Mouse (Mus musculus): Measurements from ENCODE around the gene Sipa1l1. TPM values are rescaled to one million over a fixed set of nuclear protein-coding genes. Genes with fewer than 3 reads are reported as not detected.
"Not testable (repeated sequence)": the region's sequence is repeated elsewhere in the genome, so short reads cannot be mapped to it uniquely, and the experiment has no call there.

Sipa1l1 gene
- polyA plus RNA-seq, 1 experiment from 2014 or later: 25.6 TPM

DNA sequence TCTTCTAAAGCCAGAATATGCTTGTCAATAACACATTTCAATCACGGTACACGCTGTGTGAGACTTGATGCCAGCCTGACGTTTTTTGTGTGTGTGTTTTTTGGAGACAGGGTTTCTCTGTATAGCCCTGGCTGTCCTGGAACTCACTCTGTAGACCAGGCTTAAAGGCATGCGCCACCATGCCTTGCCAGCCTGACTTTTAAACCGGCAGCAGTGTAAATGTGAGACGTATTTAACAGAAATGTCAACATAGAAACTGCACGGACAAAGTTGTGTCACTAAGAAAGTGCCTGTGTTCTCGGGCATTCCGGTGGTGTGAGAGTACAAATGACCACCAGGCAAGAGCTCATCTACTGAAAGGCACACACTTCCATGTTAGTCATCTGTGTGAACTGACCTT is 323.3 kb downstream of the Sipa1l1 start:
- Histone ChIP-seq H3K4me2 (replicated peaks) (no peak overlapping the region), H3K27me3 (no peaks in the 10 kb centered on the region), H3K4me1 (no peaks in the 10 kb centered on the region), H3K4me3 (no peak overlapping the region), H3K36me3 (no peaks in the 10 kb centered on the region), H3K9ac (replicated peaks) (no peak overlapping the region), H3K27ac (replicated peaks) (no peak overlapping the region), H3K9me3 (no peaks in the 10 kb centered on the region)
- 81% methylated on average over 9 of the region's 9 CpGs for WGBS
- no peak for ATAC-seq (replicated peaks)

DNA sequence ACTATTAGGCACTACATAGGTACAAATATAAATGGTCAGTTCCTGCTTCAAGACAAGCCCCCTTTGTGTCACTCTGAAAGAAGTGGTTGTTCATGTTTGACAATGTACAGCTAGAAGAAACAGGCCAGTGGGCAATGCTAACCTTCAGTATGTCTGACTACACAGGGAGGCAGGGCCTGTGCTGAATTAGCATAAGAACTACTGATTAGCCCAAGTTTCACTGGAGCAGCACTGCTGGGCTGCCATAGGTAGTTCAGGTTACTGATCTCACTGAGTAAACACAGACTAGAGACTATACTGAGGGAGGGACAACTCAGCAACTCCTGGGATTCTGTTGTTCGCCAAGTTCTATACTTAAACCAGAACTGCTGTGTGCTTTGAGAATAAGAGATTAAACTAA is 324.1 kb downstream of the Sipa1l1 start:
- ATAC-seq (replicated peaks): 0 out of 2 replicates have a peak, but pooled peaks have one; percentile 38

DNA sequence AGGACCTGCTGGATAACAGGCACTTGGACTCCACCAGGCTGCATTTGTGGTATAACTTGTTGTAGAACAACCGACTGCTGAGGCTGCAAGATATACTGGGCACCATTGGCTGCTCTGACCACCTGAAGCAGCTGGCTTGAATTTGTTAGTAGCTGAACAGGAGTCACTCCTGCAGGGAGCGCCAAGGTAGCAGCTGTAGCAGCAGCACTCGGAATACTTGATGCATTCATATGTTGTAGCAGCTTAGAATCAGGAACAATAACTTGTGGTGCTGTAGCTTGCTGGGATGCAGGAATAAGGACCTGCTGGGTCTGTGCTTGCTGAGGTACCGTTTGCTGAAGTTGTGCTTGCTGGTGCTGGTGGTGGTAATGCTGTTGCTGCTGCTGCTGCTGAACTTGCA is 326.8 kb downstream of the Sipa1l1 start:
- no peak overlapping the region for H3K27ac ChIP-seq (replicated peaks)
- WGBS: 71% methylated on average over 4 of the region's 4 CpGs
- peaks cover 5% of the 10 kb centered on the region; the same call in 1 of the 2 replicates for H3K4me1 ChIP-seq
- no peak for ATAC-seq (replicated peaks)
- H3K9me3 ChIP-seq: no peaks in the 10 kb centered on the region
- no peak overlapping the region for H3K9ac ChIP-seq (replicated peaks)
- H3K4me3 ChIP-seq: no peak overlapping the region
- H3K36me3 ChIP-seq: no peaks in the 10 kb centered on the region
- no peak overlapping the region for H3K4me2 ChIP-seq (replicated peaks)
- no peaks in the 10 kb centered on the region for H3K27me3 ChIP-seq

More for the DNA sequence above, 324.1 kb downstream of the Sipa1l1 start:
- H3K4me2 ChIP-seq (replicated peaks); H3K9me3 ChIP-seq; H3K4me3 ChIP-seq; H3K4me1 ChIP-seq; H3K36me3 ChIP-seq; H3K9ac ChIP-seq (replicated peaks); H3K27ac ChIP-seq (replicated peaks); H3K27me3 ChIP-seq: not testable (repeated sequence)
- WGBS: 17% methylated on average over 1 of the region's 1 CpGs

DNA sequence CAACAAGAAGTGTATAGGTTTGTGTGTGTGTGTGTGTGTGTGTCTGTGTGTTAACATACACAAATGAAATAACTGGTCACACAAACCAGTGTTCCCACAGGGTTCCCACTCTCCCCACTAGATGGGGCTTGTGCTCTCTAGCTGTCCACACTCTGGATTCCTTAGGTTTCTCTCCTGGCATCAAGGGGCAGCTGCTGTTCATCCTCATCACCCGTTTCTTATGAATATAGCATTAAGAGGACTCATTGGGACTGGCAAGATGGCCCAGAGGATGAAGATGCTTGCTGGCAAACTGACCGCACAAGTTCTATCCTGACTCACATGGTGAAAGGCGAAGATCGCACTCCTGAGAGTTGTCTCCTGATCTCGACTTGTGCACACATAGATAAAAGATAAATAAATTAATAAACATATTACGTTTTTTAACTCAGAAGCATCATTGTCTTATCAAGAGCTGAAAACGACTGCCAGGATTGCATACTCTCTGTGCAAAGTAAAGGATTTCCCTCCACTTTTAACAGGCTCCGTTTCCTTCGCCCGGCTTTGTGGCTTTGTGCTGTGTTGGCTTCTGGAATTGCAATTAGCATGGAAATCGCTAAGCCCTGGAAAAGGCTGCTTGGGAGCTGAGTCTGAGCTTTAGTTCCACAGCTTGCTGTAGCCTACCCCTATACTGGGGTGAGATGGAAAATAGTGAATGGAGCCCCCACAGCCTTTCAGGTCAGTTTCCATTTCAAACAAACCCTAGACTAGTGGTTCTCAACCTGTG is 328.9 kb downstream of the Sipa1l1 start:
- Histone ChIP-seq H3K9me3 (no peaks in the 10 kb centered on the region), H3K4me3 (peak overlapping the region; percentile 29), H3K36me3 (no peaks in the 10 kb centered on the region), H3K27ac (replicated peaks) (no peak overlapping the region), H3K4me2 (replicated peaks) (peak overlapping the region; percentile 44), H3K9ac (replicated peaks) (peak overlapping the region; percentile 44), H3K4me1 (peaks cover 5% of the 10 kb centered on the region; the same call in 1 of the 2 replicates), H3K27me3 (no peaks in the 10 kb centered on the region)
- WGBS: 17% methylated on average over 11 of the region's 11 CpGs
- ATAC-seq (replicated peaks): peak; percentile 87

DNA sequence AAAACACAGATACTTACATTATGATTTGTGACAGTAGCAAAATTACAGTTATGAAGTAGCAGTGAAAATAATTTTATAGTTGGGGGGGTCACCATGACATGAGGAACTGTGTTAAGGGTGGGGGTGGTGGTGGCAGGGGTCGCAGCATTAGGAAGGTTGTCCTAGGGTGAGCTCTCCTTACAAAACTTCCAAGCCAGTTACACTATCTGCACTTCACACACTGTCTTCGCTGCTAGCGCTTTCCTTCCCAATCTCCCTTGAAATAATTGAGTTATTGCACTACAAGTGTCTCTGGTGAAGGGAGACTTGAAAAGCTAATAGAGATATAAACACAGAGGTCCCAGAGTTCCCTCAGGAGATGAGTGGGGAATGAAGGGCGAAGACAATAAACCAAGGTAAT is 329.6 kb downstream of the Sipa1l1 start:
- 84% methylated on average over 4 of the region's 4 CpGs for WGBS
- Histone ChIP-seq H3K4me2 (replicated peaks) (no peak overlapping the region), H3K4me3 (no peak overlapping the region), H3K4me1 (peaks cover 5% of the 10 kb centered on the region; the same call in 1 of the 2 replicates), H3K36me3 (no peaks in the 10 kb centered on the region), H3K9me3 (no peaks in the 10 kb centered on the region), H3K27ac (replicated peaks) (no peak overlapping the region), H3K9ac (replicated peaks) (no peak overlapping the region), H3K27me3 (no peaks in the 10 kb centered on the region)
- no peak for ATAC-seq (replicated peaks)

DNA sequence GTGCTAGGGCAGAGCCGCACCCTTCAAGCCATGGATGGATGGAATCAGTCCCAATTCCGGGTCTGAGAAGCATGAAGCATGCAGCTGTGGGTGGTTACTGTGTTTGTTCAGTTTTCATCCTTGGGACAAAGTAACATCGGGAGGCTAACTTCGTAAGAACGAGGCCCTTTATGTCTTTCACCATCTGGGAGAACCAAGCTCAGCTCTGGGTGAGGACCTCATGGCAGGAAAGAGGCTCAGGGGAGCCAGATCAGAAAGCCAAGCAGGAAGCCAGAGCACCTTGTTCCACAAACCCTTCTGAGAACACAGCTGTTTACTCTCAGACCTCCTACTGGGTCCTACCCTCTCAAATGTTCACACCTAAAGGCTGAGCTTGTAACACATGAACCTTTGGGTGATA is 330.6 kb downstream of the Sipa1l1 start:
- no peak overlapping the region for H3K4me3 ChIP-seq
- no peak overlapping the region for H3K4me2 ChIP-seq (replicated peaks)

More for the DNA sequence above, 330.6 kb downstream of the Sipa1l1 start:
- Histone ChIP-seq H3K9ac (replicated peaks) (no peak overlapping the region), H3K4me1 (peaks cover 5% of the 10 kb centered on the region; the same call in 1 of the 2 replicates), H3K9me3 (no peaks in the 10 kb centered on the region), H3K36me3 (no peaks in the 10 kb centered on the region), H3K27me3 (no peaks in the 10 kb centered on the region), H3K27ac (replicated peaks) (no peak overlapping the region)
- ATAC-seq (replicated peaks): no peak
- 90% methylated on average over 5 of the region's 5 CpGs for WGBS

Data from forebrain, embryonic 15.5 days (tissue).